Mouse (Mus musculus) cerebellum, adult 2 months (tissue): ENCODE measurements at regions not wholly inside any gene's neighbourhood (a gene's known extent, or its start where the extent isn't known, plus 50 kb on each side); places are given as distances from the start of the nearest gene placed in this dataset.
A peak's percentile ranks its signal among the peaks of the same experiment; 100 is the strongest.

Experiments
- DNase-seq, 2 experiments: peaks; one replicate each; pipeline ENCODE4 v3.0.0; 2021
- H3K27ac ChIP-seq: fragments of 200-500 bp; 2 replicates; pipeline ENCODE4 v1.5.1; 2012; ENCODE audit warnings: low read length, control low read depth, inconsistent platforms; ENCODE audit not compliant: insufficient read depth
- H3K27me3 ChIP-seq: fragments of 200-500 bp; 2 replicates; pipeline ENCODE4 v1.6.1; 2012; ENCODE audit warnings: inconsistent platforms, mild to moderate bottlenecking, low read length, moderate library complexity; ENCODE audit not compliant: control insufficient read depth, insufficient read depth
- H3K4me1 ChIP-seq: fragments of 200-500 bp; 2 replicates; pipeline ENCODE4 v1.6.1; 2011; ENCODE audit warnings: low read length; ENCODE audit not compliant: control insufficient read depth, insufficient read depth
- H3K4me3 ChIP-seq: fragments of 200-500 bp; replicated peaks from 2 replicates; pipeline ENCODE3; 2011; ENCODE audit warnings: mild to moderate bottlenecking, low read depth, low read length, control low read depth; ENCODE audit not compliant: insufficient read depth
- CTCF ChIP-seq: fragments of 200-500 bp; IDR thresholded peaks from 2 replicates; pipeline ENCODE4 v1.5.1; 2011; ENCODE audit warnings: low read depth, mild to moderate bottlenecking, control low read depth, low read length, moderate library complexity, borderline replicate concordance; ENCODE audit not compliant: insufficient read depth
- POLR2A ChIP-seq: fragments of 200-500 bp; IDR thresholded peaks from 2 replicates; pipeline ENCODE4 v1.6.1; 2011; ENCODE audit warnings: low read length, control low read depth, borderline replicate concordance; ENCODE audit not compliant: insufficient read depth
- WGBS: fragments of 180-500 bp; shearing (Covaris S2); methylation state at CpG from one replicate; pipeline ENCODE4 v1.1.7; 2018; 5-methylcytosine and 5-hydroxymethylcytosine counted together

DNA sequence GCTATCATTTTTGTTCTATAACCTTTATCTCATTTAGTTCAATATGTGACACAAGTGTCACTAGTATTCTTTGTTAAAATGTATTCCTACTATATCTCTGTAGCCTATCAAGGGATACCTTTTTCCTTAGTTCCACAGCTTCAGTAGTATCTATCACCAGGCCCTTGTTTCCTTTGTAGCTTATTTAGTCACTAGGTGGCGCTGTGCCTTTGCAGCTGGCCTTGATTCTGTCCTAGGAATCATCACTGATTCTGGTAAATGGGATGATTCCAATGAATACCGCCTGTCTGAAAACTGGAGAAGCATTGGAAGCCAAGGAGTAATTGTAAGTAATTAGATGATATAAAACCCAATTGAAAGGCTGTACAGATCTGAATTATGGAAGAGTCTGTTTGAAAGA is 139.3 kb downstream of the Dcaf12l2 start:
- TF ChIP-seq POLR2A (no peak), CTCF (no peak; the same call in 1 of the 2 replicates)
- peak in 1 of 2 experiments; percentile 1 for DNase-seq
- Histone ChIP-seq H3K27me3 (no peaks in the 10 kb centered on the region), H3K27ac (no peak overlapping the region), H3K4me1 (no peaks in the 10 kb centered on the region), H3K4me3 (no peak overlapping the region)
- 9% methylated on average over 2 of the region's 2 CpGs for WGBS
